Mouse (Mus musculus): ENCODE data around the gene Arhgap29. TPM values are rescaled to one million over a fixed set of nuclear protein-coding genes. Genes with fewer than 3 reads are reported as not detected.

The Arhgap29 gene
- polyA plus RNA-seq, 1 experiment, result not detected

DNA sequence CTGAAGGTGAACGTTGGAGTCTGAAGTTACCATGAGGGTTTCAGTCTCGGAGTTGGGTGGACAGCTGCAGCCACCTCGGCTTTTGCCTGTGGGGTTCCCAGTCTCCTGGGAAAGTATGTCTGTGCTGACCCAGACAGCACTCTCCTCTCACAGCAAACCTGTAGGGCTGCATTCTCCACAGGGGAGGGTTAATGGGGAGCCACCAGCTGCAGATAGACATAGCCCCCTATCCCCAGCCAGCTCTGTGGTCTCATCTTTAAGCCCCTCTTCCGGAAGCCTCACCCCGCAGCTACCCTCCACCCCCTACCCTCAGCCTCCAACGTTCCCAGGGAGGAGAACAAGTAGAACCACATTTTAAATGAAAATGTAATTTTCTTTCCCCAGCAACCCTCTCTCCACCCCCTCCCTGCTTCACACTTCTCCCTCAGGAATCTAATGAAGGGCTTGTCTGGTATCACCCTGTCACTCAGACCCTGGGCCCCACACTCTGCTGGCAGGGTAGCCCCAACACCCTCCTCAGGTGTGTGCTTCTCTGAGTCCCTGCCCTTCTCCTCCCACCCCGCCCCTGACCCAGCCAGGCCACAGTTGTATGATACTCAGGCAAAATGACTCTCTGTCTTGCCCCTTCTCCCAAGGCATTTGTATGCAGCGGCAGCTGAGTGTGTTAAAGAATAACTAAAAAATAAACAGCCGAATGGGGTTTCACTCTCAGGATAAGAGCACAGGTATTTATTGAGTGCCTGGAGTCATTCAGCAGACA, 106.3 kb downstream of the Arhgap29 start:
- H3K4me1 ChIP-seq (ENCODE audit: control insufficient read depth), result no peaks in the 10 kb centered on the region
- TF ChIP-seq TAL1 (IDR thresholded peaks at IDR 0.05; ENCODE audit: low read length), result no peak
- TF ChIP-seq GATA1 (IDR thresholded peaks at IDR 0.05; ENCODE audit: low read length), result no peak
- H3K27me3 ChIP-seq (ENCODE audit: control insufficient read depth), result no peaks in the 10 kb centered on the region
- H3K4me3 ChIP-seq (replicated peaks), result no peak overlapping the region
- no peaks in the 10 kb centered on the region for H3K36me3 ChIP-seq (ENCODE audit: control insufficient read depth)
- no peaks in the 10 kb centered on the region for H3K9me3 ChIP-seq (ENCODE audit: control insufficient read depth, low read length)

DNA sequence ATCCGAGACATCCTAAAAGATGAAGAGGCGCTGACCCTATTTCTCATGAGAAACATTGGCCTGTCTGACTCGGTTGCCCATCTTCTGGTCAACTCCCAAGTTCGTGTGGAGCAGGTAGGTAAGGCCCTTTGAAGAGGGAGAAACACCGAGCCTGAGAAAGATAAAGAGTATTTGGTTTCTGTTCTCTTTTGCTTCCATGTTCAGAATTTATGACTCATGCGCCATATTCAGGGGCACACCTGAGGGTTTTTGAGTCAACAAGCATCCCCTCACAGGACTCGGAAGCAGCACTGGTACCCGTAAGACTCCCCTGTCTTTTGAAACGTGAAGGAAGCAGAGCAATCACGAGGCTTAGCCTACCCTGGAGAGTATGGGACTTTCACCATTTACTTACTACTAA, 110.2 kb downstream of the Arhgap29 start:
- TF ChIP-seq GATA1 (IDR thresholded peaks at IDR 0.05; ENCODE audit: low read length) (no peak), TAL1 (IDR thresholded peaks at IDR 0.05; ENCODE audit: low read length) (no peak)

DNA sequence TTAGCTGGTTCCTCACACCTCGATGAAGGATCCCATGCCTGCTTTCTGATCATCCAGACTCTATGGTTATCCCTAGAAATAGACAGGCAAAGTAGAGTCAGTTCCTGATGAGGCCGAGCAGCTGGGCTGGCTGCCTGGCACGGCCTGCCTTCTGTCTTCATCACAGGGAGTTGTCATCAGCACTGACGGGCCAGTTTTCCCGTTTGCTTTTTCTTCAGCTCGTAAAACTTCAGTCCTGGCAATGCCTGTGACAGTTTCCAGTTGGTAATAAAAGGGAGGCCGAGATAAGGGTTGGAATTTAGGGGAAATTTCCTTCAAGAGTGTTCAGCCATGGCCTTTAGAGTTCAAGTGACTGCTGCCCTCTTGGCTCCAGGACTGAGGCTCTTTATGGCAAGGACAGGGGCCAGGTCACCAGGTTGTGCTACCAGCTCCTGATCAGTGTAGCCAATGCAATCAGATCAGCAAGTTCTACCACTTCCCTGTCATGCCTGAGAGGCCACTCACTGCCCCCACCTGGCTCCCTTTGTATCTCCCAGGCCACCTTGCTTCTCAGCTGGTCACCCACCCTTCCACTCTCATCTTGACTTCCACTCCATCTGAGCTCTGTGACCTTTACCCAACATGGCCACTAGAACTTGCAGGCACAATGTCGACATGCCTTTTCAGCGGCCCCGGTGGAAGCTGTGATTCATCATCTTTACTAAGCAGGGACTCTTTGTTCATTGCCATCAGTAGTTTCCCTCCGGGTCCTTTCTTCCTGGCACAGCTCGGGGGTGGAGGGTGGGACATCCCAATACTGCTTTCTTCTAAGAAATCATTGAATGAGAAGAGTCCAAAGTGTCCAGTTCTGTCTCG, 112.4 kb downstream of the Arhgap29 start:
- no peaks in the 10 kb centered on the region for H3K4me1 ChIP-seq (ENCODE audit: control insufficient read depth)
- no peak overlapping the region for H3K4me3 ChIP-seq (replicated peaks)
- no peaks in the 10 kb centered on the region for H3K9me3 ChIP-seq (ENCODE audit: control insufficient read depth, low read length)
- H3K27me3 ChIP-seq (ENCODE audit: control insufficient read depth), result no peaks in the 10 kb centered on the region
- TF ChIP-seq GATA1 (IDR thresholded peaks at IDR 0.05; ENCODE audit: low read length), result no peak
- TF ChIP-seq TAL1 (IDR thresholded peaks at IDR 0.05; ENCODE audit: low read length), result no peak
- no peaks in the 10 kb centered on the region for H3K36me3 ChIP-seq (ENCODE audit: control insufficient read depth)

More for the DNA sequence above, 110.2 kb downstream of the Arhgap29 start:
- Histone ChIP-seq H3K27me3 (ENCODE audit: control insufficient read depth) (no peaks in the 10 kb centered on the region), H3K9me3 (ENCODE audit: control insufficient read depth, low read length) (no peaks in the 10 kb centered on the region), H3K4me3 (replicated peaks) (no peak overlapping the region), H3K4me1 (ENCODE audit: control insufficient read depth) (no peaks in the 10 kb centered on the region), H3K36me3 (ENCODE audit: control insufficient read depth) (no peaks in the 10 kb centered on the region)

Other genes starting within 250 kb of the Arhgap29 start
- gene F3, start 229.0 kb upstream of the Arhgap29 start, polyA plus RNA-seq (2012), result not detected in 2 replicates
- gene Abcd3, start 137.2 kb upstream of the Arhgap29 start, polyA plus RNA-seq (2012), result 0.30 and 0.37 TPM in 2 replicates
- gene Abca4, start 91.9 kb downstream of the Arhgap29 start, polyA plus RNA-seq (2012), result 0.05 and 0.07 TPM in 2 replicates

Measured in erythroblast, embryonic 14.5 days (primary cell).